Mouse (Mus musculus) mouse embryonic stem cell (cell line): ENCODE measurements around the gene Ubash3a.

Experiments used
- in situ Hi-C, 2 experiments: fragments of 300-500 bp; cut with MboI; formaldehyde crosslinking; loops; 1 replicate in 1 of 2; 3 replicates in 1 of 2; pipeline ENCODE4 v1.14.3; 2019 to 2020; ENCODE audit warnings: low sequenced_read_pairs in 2 of 2, low pct_unique_long_range_greater_than_20kb in 1 of 2, mixed read lengths in 1 of 2; ENCODE audit not compliant: unreplicated experiment in 1 of 2

Gene Ubash3a

DNA sequence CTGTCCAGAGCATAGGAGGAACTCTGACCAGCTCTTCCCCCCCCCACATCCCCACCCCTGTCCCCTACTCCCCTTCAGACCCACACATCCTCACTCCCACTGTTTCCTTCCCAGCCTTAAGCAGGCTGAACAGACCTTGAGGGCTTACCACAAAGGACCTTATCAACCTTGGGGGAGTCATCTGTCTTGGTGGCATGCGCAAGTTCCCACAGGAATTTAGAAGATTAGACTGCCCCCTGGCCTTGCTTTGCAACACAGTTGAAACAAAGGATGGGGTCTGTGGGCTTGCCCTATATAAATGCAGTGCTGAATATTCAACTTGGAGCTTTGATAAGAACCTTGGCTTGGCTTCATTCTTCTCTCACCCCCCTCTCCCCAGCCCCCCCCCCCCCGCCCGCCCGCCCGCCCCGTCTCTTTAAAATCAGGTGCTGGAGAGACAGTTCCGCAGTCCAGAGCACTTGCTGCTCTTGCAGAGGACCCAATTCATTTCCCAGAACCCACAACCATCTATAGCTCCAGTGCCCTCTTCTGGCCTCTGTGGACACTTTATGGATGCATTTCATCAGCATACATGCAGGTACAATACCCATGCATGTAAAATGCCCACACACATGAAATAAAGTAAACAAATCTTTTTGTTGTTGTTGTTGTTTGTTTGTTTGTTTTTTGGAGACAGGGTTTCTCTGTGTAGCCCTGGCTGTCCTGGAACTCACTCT, 63.6 kb downstream of the Ubash3a start:
- in situ Hi-C loops: no loop called here

DNA sequence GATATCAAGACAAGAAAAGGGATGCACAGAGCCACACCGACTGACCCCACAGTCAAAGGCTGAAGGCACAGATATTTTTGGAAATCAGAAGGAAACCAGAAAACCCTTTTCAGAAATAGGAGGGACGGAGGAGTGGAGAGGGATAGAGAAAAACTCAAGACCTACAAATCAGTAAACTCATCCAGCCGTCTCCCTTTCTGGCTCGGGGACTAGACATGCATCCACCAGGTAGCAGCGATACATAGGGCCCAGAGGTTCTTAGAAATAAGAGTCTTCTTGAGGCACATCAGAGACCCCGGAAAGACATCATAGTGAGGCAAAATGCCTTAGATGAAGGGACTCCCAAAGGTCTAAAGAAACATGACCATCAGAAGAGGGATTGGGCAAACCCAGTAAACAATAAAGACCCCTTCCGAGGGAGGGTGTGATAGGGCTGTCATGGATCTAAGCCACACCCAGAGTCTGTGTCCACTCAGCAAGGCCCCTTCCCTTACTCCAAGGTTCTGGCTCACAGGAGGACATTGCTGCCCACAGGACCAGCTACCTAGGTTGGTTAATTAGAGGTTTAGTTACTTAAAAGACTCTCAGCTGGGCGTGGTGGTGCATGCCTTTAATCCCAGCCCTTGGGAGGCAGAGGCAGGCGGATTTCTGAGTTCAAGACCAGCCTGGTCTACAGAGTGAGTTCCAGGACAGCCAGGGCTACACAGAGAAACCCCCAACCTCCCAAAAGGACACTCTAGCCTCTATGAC, 64.9 kb downstream of the Ubash3a start:
- in situ Hi-C loops: no loop called here

DNA sequence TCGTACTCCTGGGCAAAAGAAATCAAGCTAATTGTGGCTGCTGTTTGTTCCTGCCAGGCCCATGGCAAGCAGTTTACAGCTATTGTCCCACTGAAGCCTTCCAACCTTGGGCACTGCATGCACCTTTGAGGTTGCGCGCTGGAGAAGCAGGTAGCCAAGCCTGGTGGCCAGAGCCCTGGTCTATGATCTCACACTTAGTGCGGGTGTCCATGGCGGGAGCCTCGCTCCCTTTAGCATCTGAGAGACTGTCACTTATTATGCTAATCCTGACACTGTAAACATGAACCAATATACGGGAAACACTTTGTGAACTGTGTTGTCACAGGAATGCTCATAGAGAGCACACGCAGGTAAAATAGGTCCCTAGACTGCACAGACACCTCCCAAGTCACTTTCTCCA, 66.0 kb downstream of the Ubash3a start:
- in situ Hi-C loops: no loop called here

DNA sequence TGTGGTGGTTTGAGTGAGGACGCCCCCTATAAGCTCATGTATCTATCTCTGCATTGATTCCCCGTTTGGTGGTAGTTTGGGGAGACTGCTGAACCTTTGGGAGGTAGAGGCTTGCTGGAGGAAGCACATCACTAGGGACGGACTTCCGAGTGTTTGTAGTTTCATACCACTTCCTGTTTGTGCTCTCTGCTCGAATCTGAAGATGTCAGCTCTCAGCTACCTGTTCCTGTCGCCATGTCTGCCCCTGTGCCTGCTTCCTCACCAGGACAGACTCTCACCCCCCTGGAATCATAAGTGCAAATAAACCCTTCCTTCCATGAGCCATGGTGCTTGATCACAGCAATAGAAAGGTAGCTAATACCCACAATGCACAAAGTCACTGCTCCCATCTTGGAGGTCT, 67.5 kb downstream of the Ubash3a start:
- in situ Hi-C loops: no loop called here

DNA sequence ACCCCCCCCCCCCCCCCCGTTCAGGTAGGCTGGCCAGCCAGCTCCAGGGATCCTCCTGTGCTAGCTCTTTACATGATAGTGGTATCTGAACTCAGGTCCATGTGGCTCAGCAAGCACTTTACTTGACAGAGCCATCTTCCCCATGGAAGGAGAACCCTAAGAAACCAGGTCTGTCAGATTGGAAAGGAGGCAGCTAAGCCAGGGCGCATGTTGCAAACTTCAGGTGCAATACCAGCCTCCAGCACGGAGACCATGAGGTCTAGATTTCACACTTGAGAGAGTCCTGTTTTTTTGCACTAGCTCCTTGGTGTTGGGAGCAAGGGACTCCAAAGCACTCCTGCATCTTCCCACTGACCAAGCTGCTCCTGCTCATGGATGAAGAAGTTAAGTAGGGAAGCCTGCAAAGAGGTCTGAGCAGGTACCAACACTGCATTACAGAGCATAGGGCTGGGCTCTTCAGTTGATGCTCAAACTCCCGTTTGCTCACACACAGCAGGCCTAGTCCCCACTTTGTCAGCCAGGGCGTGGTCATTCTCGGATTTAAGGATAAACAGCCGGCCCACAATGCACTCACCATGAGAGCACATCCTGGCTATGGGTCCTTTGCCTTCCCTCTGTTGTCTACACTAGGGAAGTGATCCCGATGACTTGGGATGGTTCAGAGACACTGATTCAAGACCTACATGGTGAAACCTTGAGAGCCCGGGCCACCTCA, 68.7 kb downstream of the Ubash3a start:
- in situ Hi-C loops: no loop called here

DNA sequence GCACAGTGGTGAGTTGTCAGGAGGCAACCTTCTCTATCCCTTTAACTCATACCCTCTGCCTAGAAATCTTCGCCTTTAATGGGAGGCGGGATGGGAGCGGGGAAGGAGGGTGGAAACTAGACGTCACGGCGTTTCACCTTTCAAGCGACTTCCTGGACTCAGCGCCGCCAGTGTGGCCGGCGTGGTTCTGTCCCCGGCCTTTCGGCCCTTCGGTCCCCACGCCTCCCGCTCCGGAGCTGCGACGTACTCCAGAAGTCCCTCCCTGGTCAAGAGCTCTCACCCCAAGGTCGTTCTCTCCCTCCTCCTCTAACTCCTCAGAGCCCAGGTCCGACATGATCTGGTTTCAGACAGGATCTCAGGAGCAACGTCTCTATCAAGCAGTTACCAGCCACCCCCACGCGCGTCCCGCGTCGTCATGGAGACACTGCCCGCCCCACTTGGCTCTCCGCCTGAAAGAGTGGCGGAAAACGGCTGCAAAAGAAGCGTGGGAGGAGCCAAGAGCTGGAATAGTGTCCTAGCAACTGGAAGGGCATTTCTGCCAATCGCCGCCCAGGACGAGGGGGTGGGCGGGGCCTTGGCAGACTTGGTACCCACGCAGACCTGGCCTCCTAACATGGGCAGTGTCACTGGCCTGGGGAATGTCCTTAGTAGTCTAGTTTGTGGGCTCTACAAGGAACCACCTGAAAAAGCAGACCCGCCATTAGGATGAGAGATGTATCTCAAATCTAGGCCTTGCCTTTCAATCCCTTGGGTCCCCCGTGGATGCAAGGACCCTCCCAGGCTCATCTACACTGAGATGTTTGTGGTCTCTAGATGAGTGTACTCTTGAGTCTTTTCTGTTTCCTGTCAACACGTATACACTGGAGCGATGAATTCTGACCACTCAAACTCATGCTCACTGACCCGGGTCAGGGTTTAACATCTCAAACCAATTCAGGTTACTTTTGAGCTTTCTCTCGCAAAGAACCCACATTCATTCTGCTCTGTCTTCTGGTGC, 69.5 kb downstream of the Ubash3a start, which contains the start of gene Rsph1:
TSS of gene Rsph1 (minus strand) at position 462 of the 997 bp plus-strand sequence.
- in situ Hi-C loops: no loop called here

DNA sequence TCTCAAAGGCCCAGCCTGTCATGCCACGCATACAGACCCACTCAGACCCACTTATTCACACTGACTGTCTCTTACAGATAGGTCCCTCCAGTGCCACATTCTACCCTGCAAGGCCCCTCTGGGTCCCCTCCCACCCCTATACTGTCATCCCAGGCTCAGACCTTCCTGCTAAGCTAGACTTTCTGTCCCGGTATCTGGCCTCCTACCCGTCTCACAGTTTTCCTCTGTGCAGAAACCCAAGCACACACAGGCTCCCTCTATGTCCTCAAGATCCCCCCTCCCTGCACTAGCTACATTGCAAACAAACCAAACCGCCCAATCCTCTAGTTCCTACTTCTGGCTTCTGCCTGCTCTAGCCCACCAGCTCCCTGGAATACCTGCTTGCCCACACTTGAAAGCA, 70.3 kb downstream of the Ubash3a start:
- in situ Hi-C loops: no loop called here

DNA sequence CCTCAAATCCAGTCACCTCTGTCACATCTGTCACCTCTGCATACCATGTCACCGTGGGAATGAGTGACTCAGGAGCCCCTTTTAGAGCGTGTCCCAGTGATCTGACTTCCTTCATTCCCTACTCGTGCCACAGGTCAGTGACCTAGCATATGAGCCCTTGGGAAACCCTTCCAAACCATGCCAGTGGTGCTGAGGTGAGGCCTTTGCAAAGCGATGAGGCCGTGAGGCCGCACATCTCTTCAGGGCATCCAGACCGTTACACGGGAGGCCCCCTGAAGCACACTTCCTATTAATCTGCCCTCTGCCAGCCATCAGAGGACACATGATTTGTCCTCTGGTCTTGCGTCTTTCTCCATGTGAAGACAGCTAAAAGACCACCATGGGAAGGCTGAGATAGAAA, 71.9 kb downstream of the Ubash3a start:
- in situ Hi-C loops: no loop called here

DNA sequence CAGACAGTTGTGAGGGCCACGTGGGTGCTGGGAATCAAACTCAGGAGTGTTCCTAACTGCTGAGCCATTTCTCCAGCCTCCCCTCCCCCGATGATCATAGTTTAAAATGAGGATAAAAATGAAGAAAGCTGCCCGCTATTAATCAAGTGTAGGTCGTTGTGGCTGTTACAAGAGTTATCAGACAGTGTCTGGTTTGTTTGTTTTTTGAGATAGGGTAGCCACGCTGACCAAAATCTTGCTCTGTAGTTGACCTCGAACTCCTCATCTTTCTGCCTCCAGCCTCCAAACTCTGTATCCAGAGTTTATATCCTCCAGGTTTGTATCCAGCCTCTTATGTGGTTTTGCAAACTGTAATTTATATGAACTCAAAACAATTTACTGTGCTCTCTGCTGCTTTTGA, 72.6 kb downstream of the Ubash3a start:
- in situ Hi-C loops: no loop called here

DNA sequence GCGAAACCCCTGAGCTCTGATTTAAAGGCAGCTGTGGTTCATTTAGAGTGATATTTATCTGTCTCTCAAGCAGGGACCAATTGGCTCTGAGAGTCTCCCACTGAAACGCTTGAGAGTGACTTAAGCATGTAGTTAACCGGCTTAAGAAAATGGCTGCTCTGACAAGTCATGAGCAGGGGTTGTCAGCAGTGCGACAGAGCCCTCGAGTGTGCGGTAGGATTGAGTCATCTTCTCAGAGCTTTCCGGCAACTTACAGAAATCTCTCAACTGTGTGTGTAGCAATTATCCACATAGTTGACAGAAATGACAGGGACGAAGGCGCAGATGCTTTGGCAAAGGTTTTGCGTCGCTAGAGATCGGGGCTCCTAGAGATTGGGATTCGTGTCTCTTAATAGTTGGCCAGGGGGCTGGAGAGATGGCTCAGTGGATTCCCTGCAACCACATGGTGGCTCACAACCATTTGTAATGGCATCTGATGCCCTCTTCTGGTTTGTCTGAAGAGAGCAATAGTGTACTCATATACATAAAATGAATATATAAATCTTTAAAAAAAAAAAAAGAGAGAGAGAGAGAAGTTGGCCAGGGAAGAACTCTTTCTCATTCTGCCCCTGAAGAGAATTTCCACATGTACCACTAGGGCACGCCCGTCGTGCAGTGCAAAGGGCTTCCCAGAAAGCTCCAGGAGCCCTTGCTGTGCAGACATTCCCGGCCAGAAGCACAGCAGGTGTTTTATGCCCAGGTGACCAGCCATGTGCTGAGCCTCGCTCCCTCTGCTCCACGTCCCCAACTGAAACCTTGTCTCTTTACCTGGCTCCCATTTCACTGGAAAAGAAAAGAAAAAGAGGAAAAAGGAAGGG, 74.4 kb downstream of the Ubash3a start:
- in situ Hi-C loops: no loop called here

DNA sequence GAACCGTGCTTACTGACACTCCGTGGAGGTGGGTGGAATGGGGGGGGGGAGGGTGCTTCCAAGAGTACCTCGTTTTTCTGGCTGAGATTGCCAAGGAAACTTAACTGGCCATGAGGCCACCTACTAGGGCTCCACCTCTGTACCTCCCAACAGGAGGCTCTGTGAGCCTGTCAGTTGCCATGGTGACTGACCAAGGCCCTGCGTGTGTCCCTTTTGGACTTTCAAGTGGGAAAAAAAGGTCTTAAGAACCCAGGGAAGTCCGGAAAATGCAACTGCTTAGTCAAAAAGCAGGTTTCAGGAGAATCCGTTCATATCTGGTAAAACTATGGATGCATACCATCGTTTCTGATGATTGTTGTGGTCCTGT, 75.0 kb downstream of the Ubash3a start:
- in situ Hi-C loops: no loop called here

DNA sequence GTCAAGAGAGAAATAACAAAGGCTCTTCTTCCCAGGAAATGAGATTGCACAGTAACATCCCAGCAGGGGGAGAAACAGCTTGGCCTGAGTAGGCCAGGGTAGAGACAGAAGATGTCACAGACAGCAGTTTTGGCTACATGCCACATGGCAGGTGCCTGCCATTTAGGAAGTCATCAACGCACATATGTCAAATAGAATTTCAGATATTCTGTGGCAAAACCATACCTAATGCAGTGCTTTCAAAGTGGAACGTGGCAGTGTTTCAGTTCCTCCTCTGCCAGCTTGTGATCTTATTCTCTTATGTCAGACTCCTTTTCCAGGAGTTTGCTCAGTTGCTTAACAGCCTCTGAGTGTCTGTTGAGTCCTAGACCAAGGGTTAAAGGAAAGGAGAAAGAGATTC, 78.2 kb downstream of the Ubash3a start:
- in situ Hi-C loops: no loop called here

DNA sequence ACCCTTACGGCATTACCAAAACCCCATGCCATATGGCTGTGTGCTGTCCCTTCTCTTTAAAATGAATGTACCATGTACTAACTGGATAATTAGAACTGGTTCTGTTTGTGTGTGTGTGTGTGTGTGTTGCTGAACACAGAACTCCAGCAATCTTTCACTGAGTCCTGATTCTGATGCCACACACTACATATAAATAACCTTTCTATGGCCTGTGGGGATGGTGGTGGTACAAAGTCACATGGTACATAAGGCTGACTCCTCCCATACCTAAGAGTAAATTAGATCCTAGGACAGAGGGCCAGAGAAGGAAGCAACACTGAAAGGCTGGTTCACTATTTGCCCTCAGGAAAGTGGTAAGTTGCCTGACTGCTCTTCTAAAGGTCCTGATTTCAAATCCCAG, 78.8 kb downstream of the Ubash3a start, which contains the start of gene Slc37a1:
TSS of gene Slc37a1 (plus strand) at position 301 of the 400 bp plus-strand sequence.
- in situ Hi-C loops: no loop called here

DNA sequence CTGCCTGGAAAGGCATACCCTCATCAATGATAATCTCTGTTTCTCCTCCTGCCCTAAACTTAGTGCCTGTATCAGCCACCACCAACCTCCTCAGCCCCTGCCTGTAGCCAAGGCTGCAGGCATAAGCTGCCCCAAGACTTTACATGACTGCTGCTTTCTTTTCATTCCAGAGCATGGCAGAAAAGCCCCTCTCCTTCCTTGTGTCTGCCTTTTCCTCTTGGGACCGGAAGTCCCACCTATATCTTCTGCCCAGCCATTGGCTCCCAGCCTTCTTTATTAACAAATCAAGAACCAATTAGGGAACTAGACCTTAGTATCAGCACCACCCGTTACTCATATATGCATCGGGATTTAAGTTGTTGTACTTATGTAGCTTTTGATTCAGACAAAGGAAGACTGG, 79.5 kb downstream of the Ubash3a start:
- in situ Hi-C loops: no loop called here

DNA sequence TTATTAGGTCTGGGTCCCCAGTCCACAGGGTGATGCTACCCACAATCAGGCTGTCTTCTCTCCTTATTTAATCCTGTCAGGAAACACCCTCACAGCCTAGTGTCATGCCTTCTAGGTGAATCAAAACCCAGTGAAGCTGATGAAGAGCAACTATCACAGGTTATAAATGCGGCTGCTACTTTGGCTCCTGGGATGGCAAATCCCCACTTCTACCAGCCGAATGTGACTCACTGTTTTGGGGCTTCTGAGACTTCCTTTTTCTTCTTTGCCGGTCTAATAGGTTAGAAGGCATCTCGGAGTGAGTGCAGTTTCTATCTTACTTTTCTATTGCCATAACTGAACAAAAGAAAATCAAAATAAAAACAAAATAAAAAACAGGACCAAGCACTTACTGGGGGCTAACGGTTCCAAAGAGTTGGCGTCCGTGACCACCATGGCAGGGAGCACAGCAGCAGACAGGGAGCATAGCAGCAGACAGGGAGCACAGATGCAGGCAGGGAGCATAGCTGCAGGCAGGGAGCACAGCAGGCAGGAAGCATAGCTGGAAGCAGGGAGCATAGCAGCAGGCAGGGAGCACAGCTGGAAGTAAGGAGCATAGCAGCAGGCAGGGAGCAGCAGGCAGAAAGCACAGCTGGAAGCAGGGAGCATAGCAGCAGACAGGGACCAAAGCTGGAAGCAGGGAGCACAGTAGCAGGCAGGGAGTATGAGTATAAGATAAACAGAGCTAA, 81.5 kb downstream of the Ubash3a start:
- in situ Hi-C loops: no loop called here

DNA sequence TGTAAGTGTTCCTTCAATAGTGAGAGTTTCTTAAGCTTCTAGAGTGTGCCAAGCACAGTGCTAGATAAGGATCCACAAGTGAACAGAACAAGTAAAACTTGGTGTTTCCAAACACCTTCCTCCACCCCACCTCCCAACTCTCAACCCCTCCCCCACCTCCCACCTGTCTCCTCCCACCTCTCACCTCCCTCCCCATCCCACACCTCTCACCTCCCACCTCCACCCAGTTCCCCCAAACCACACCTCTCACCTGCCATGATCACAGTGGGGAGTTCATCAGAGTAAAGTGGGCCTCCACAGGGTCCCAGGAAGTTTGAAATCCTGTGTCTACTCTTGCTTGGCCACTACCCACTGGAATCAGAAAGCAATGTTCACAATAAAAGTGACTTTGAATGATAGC, 82.6 kb downstream of the Ubash3a start:
- in situ Hi-C loops: no loop called here

DNA sequence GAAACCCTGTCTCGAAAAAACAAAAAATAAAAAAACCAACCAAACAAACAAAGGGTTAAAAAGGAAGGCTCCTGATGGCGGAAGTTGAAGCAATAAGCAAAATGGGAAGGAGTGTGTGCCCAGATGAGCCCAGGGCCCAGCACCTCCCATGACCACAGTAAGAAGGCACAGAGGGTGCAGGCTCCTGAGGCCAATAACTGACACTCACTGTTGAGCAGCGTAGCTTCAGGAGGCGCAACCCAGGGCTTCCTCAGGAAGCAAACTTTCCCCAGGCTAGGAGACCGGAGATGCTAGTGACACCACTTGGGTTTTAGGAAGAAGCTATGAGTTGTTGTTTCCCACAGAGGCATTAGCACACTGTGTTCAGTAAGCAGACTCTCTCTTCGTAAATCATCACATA, 83.2 kb downstream of the Ubash3a start:
- in situ Hi-C loops: no loop called here
